Mouse (Mus musculus): ENCODE results near the gene Isl1. TPM values are rescaled to one million over a fixed set of nuclear protein-coding genes. Genes with fewer than 3 reads are reported as not detected.
A peak's percentile ranks its signal among the peaks of the same experiment; 100 is the strongest.

Gene Isl1
- 34.0 and 34.8 TPM in 2 replicates for polyA plus RNA-seq (2014; fragmentation: Nextera tagmentation; extraction: Ambion mirVana)

GRCm38 (mm10) chr13:116309584-116310462 lies at the start of gene Isl1:
Isl1 (minus strand) TSS chr13:116309689.
- H3K36me3 ChIP-seq (ENCODE audit: control insufficient read depth, insufficient read depth, low read length): no peaks in the 10 kb centered on the region
- H3K4me2 ChIP-seq (ENCODE audit: low read depth, low read length, severe bottlenecking): peak within 1 kb of the TSS; percentile 97
- peak; percentile 96 for ATAC-seq (replicated peaks; ENCODE audit: low FRiP score)
- WGBS: under 1% methylated on average over 79 of the region's 82 CpGs
- H3K4me3 ChIP-seq (ENCODE audit: low read depth, low read length): peak within 1 kb of the TSS; percentile 59
- H3K4me1 ChIP-seq (replicated peaks; ENCODE audit: control insufficient read depth, insufficient read depth, low read length): peaks cover 5% of the 10 kb centered on the region
- peak; percentile 92 for DNase-seq (ENCODE audit: low spot score)
- H3K9me3 ChIP-seq (ENCODE audit: control insufficient read depth, low read length): no peaks in the 10 kb centered on the region
- 0 out of 2 replicates have a peak within 1 kb of the TSS, but pooled peaks have one; percentile 62 for H3K27ac ChIP-seq (ENCODE audit: low read depth, low read length)
- peak within 1 kb of the TSS; percentile 51 for H3K9ac ChIP-seq (ENCODE audit: low read length)
- H3K27me3 ChIP-seq (ENCODE audit: control insufficient read depth, insufficient read depth, low read length): peaks cover 75% of the 10 kb centered on the region

- H3K9ac ChIP-seq (ENCODE audit: low read length): no peak overlapping the region
- H3K27me3 ChIP-seq (ENCODE audit: control insufficient read depth, insufficient read depth, low read length): no peaks in the 10 kb centered on the region
- H3K9me3 ChIP-seq (ENCODE audit: control insufficient read depth, low read length): no peaks in the 10 kb centered on the region
- no peak overlapping the region for H3K4me3 ChIP-seq (ENCODE audit: low read depth, low read length)
- H3K4me1 ChIP-seq (replicated peaks; ENCODE audit: control insufficient read depth, insufficient read depth, low read length): no peaks in the 10 kb centered on the region
- ATAC-seq (replicated peaks; ENCODE audit: low FRiP score): no peak
- H3K36me3 ChIP-seq (ENCODE audit: control insufficient read depth, insufficient read depth, low read length): no peaks in the 10 kb centered on the region
- H3K27ac ChIP-seq (ENCODE audit: low read depth, low read length): no peak overlapping the region
- no peak overlapping the region for H3K4me2 ChIP-seq (ENCODE audit: low read depth, low read length, severe bottlenecking)
- DNase-seq (ENCODE audit: low spot score): no peak
- WGBS: 80% methylated on average over 3 of the region's 3 CpGs
Observed at GRCm38 (mm10) chr13:116335763-116336162, 26.3 kb upstream of the Isl1 start.

- H3K27me3 ChIP-seq (ENCODE audit: control insufficient read depth, insufficient read depth, low read length): peaks cover 50% of the 10 kb centered on the region
- DNase-seq (ENCODE audit: low spot score): no peak
- peak overlapping the region; percentile 5; the same call in 1 of the 2 replicates for H3K4me3 ChIP-seq (ENCODE audit: low read depth, low read length)
- no peak for ATAC-seq (replicated peaks; ENCODE audit: low FRiP score)
- no peaks in the 10 kb centered on the region for H3K9me3 ChIP-seq (ENCODE audit: control insufficient read depth, low read length)
- H3K27ac ChIP-seq (ENCODE audit: low read depth, low read length): no peak overlapping the region
- H3K9ac ChIP-seq (ENCODE audit: low read length): no peak overlapping the region
- H3K4me2 ChIP-seq (ENCODE audit: low read depth, low read length, severe bottlenecking): peak overlapping the region; percentile 9; the same call in 1 of the 2 replicates
- under 1% methylated on average over 28 of the region's 28 CpGs for whole genome bisulfite sequencing
- no peaks in the 10 kb centered on the region for H3K36me3 ChIP-seq (ENCODE audit: control insufficient read depth, insufficient read depth, low read length)
- peaks cover 2% of the 10 kb centered on the region; the same call in 1 of the 2 replicates for H3K4me1 ChIP-seq (replicated peaks; ENCODE audit: control insufficient read depth, insufficient read depth, low read length)
Observed at GRCm38 (mm10) chr13:116313636-116314530, 4.4 kb upstream of the Isl1 start.

- Histone ChIP-seq H3K27me3 (ENCODE audit: control insufficient read depth, insufficient read depth, low read length) (peaks cover 59% of the 10 kb centered on the region), H3K9me3 (ENCODE audit: control insufficient read depth, low read length) (no peaks in the 10 kb centered on the region), H3K4me2 (ENCODE audit: low read depth, low read length, severe bottlenecking) (no peak overlapping the region), H3K27ac (ENCODE audit: low read depth, low read length) (no peak overlapping the region), H3K4me1 (replicated peaks; ENCODE audit: control insufficient read depth, insufficient read depth, low read length) (peaks cover 2% of the 10 kb centered on the region; the same call in 1 of the 2 replicates), H3K36me3 (ENCODE audit: control insufficient read depth, insufficient read depth, low read length) (no peaks in the 10 kb centered on the region), H3K4me3 (ENCODE audit: low read depth, low read length) (no peak overlapping the region), H3K9ac (ENCODE audit: low read length) (no peak overlapping the region)
- no peak for DNase-seq (ENCODE audit: low spot score)
- 3% methylated on average over 13 of the region's 13 CpGs for WGBS
- no peak for ATAC-seq (replicated peaks; ENCODE audit: low FRiP score)
Observed at GRCm38 (mm10) chr13:116311871-116312720, 2.6 kb upstream of the Isl1 start.

GRCm38 (mm10) chr13:116311011-116311410 lies 1.5 kb upstream of the Isl1 start:
- WGBS: 4% methylated on average over 4 of the region's 4 CpGs
- Histone ChIP-seq H3K27me3 (ENCODE audit: control insufficient read depth, insufficient read depth, low read length) (peaks cover 69% of the 10 kb centered on the region), H3K36me3 (ENCODE audit: control insufficient read depth, insufficient read depth, low read length) (no peaks in the 10 kb centered on the region), H3K4me3 (ENCODE audit: low read depth, low read length) (peak overlapping the region; percentile 59; the same call in 1 of the 2 replicates), H3K27ac (ENCODE audit: low read depth, low read length) (no peak overlapping the region), H3K4me1 (replicated peaks; ENCODE audit: control insufficient read depth, insufficient read depth, low read length) (peaks cover 2% of the 10 kb centered on the region; the same call in 1 of the 2 replicates), H3K4me2 (ENCODE audit: low read depth, low read length, severe bottlenecking) (peak overlapping the region; percentile 9; the same call in 1 of the 2 replicates), H3K9me3 (ENCODE audit: control insufficient read depth, low read length) (no peaks in the 10 kb centered on the region), H3K9ac (ENCODE audit: low read length) (no peak overlapping the region; the same call in 1 of the 2 replicates)
- ATAC-seq (replicated peaks; ENCODE audit: low FRiP score) (no peak), DNase-seq (ENCODE audit: low spot score) (no peak)

GRCm38 (mm10) chr13:116310463-116310765 lies 925 bp upstream of the Isl1 start:
- Histone ChIP-seq H3K4me3 (ENCODE audit: low read depth, low read length) (peak overlapping the region; percentile 59), H3K36me3 (ENCODE audit: control insufficient read depth, insufficient read depth, low read length) (no peaks in the 10 kb centered on the region), H3K9me3 (ENCODE audit: control insufficient read depth, low read length) (no peaks in the 10 kb centered on the region), H3K27ac (ENCODE audit: low read depth, low read length) (no peak overlapping the region), H3K4me1 (replicated peaks; ENCODE audit: control insufficient read depth, insufficient read depth, low read length) (peaks cover 2% of the 10 kb centered on the region; the same call in 1 of the 2 replicates), H3K27me3 (ENCODE audit: control insufficient read depth, insufficient read depth, low read length) (peaks cover 72% of the 10 kb centered on the region), H3K4me2 (ENCODE audit: low read depth, low read length, severe bottlenecking) (peak overlapping the region; percentile 97; the same call in 1 of the 2 replicates), H3K9ac (ENCODE audit: low read length) (no peak overlapping the region; the same call in none of the 2 replicates)
- 0% methylated on average over 9 of the region's 9 CpGs for WGBS
- DNase-seq (ENCODE audit: low spot score): no peak
- no peak for ATAC-seq (replicated peaks; ENCODE audit: low FRiP score)

GRCm38 (mm10) chr13:116308933-116309583 lies 431 bp downstream of the Isl1 start:
- WGBS: under 1% methylated on average over 18 of the region's 18 CpGs
- H3K27ac ChIP-seq (ENCODE audit: low read depth, low read length): no peak overlapping the region
- H3K9ac ChIP-seq (ENCODE audit: low read length): peak overlapping the region; percentile 51

More at GRCm38 (mm10) chr13:116308933-116309583, 431 bp downstream of the Isl1 start:
- Histone ChIP-seq H3K9me3 (ENCODE audit: control insufficient read depth, low read length) (no peaks in the 10 kb centered on the region), H3K4me3 (ENCODE audit: low read depth, low read length) (peak overlapping the region; percentile 59), H3K36me3 (ENCODE audit: control insufficient read depth, insufficient read depth, low read length) (no peaks in the 10 kb centered on the region), H3K27me3 (ENCODE audit: control insufficient read depth, insufficient read depth, low read length) (peaks cover 73% of the 10 kb centered on the region), H3K4me1 (replicated peaks; ENCODE audit: control insufficient read depth, insufficient read depth, low read length) (peaks cover 5% of the 10 kb centered on the region), H3K4me2 (ENCODE audit: low read depth, low read length, severe bottlenecking) (peak overlapping the region; percentile 97)
- no peak for DNase-seq (ENCODE audit: low spot score)
- ATAC-seq (replicated peaks; ENCODE audit: low FRiP score): peak; percentile 40

Measured in forebrain, embryonic 11.5 days (tissue).